Mouse (Mus musculus) Muller cell, postnatal 12 days (primary cell): ENCODE data around the gene Tmem107.

Experiments
- DNase-seq: peaks from one replicate; pipeline ENCODE4 v3.0.0-alpha.2; 2015; ENCODE audit errors: inconsistent ontology term

Gene Tmem107

GRCm38 (mm10) chr11:69070590-69071222 is at the start of gene Tmem107:
TSS of gene Tmem107 (plus strand) at chr11:69070806.
- peak; percentile 94 for DNase-seq

GRCm38 (mm10) chr11:69026562-69026961 is 44.0 kb upstream of the Tmem107 start:
- DNase-seq, result no peak

GRCm38 (mm10) chr11:69028805-69029204 is 41.8 kb upstream of the Tmem107 start:
- no peak for DNase-seq

GRCm38 (mm10) chr11:69033552-69033951 is 37.1 kb upstream of the Tmem107 start:
- no peak for DNase-seq

- no peak for DNase-seq
Observed at GRCm38 (mm10) chr11:69034585-69034984, 36.0 kb upstream of the Tmem107 start.

- DNase-seq, result no peak
Observed at GRCm38 (mm10) chr11:69035411-69035810, 35.2 kb upstream of the Tmem107 start.

GRCm38 (mm10) chr11:69035849-69036248 is 34.8 kb upstream of the Tmem107 start:
- peak; percentile 74 for DNase-seq

- peak; percentile 82 for DNase-seq
Observed at GRCm38 (mm10) chr11:69036486-69037230, 33.9 kb upstream of the Tmem107 start.

- peak; percentile 86 for DNase-seq
Observed at GRCm38 (mm10) chr11:69037231-69038061, 33.2 kb upstream of the Tmem107 start.

- DNase-seq, result no peak
Observed at GRCm38 (mm10) chr11:69038173-69038572, 32.4 kb upstream of the Tmem107 start.

GRCm38 (mm10) chr11:69045531-69046394 is 24.8 kb upstream of the Tmem107 start, which contains the start of gene Aurkb:
TSS of gene Aurkb (plus strand) at chr11:69045647.
- DNase-seq, result peak; percentile 88

GRCm38 (mm10) chr11:69046395-69046774 is 24.2 kb upstream of the Tmem107 start:
- DNase-seq, result no peak

GRCm38 (mm10) chr11:69047592-69047991 is 23.0 kb upstream of the Tmem107 start:
- no peak for DNase-seq

GRCm38 (mm10) chr11:69048151-69048550 is 22.5 kb upstream of the Tmem107 start:
- no peak for DNase-seq

GRCm38 (mm10) chr11:69050748-69051147 is 19.9 kb upstream of the Tmem107 start:
- no peak for DNase-seq

- DNase-seq, result peak; percentile 68
Observed at GRCm38 (mm10) chr11:69051771-69052170, 18.8 kb upstream of the Tmem107 start.

- no peak for DNase-seq
Observed at GRCm38 (mm10) chr11:69052824-69053421, 17.7 kb upstream of the Tmem107 start.

GRCm38 (mm10) chr11:69053848-69054247 is 16.8 kb upstream of the Tmem107 start:
- no peak for DNase-seq

GRCm38 (mm10) chr11:69058265-69058664 is 12.3 kb upstream of the Tmem107 start:
- no peak for DNase-seq

- peak; percentile 4 for DNase-seq
Observed at GRCm38 (mm10) chr11:69058729-69059356, 11.8 kb upstream of the Tmem107 start.
